Mouse (Mus musculus) v-Abl transformed pro-B cells (cell line): ENCODE results near the gene Zfp385c.
"Not testable (repeated sequence)": the region's sequence is repeated elsewhere in the genome, so short reads cannot be mapped to it uniquely, and the experiment has no call there.

Experiments used
- in situ Hi-C, 2 experiments: fragments of 400-800 bp; cut with MboI; formaldehyde crosslinking; loops; one replicate each; pipeline ENCODE4 v1.15.1; 2025; ENCODE audit not compliant: unreplicated experiment in 2 of 2

Gene Zfp385c

GRCm38 (mm10) chr11:100643612-100644575 lies 48.4 kb downstream of the Zfp385c start:
- in situ Hi-C loops, result loop anchor here in 1 of 2 experiments (5.0 kb wide), 1 partner anchor 43 kb away; no protein-coding TSS in a partner anchor

DNA sequence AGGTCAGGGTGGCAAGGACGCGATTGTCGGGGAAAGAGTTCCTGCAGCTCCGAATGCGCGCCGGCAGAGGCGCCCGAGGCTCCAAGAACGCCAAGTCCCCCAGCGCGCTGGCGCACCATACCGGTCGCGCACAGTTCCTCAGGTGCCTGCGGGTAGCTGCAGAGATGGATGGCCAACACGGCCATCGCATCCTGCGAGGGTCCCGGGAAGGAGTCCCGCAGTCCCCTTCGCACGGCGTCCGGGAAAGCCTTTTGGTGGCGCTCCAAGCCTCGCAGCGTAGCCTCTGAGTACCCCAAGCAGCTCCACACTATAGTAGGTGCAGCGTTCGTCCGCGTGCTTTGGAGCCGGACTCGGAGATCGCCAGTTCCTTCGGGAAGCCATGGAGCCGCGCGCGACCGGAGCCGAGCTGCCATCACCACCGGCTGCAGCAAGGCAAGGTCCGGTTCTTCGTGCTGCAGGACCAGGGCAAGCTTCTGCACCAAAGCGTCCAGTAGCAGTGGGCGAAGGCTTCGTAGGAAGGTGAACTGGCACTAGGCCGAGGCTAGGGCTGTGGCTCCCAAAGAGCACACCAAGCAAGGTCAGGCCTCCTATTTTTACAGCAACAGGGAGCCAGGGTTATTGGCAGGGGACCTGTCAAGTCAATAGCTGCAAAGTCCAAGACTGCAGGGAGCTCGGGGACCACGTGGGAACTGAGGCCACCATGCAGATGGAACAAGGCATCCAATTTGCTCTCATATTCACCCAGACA lies 51.9 kb downstream of the Zfp385c start:
- in situ Hi-C loops, result loop anchor here in 1 of 2 experiments (5.0 kb wide), 1 partner anchor 47 kb away; no protein-coding TSS in a partner anchor

GRCm38 (mm10) chr11:100634530-100634929 lies 57.7 kb downstream of the Zfp385c start:
- in situ Hi-C loops, result loop anchor here in 1 of 2 experiments (5.0 kb wide), 1 partner anchor 152 kb away; no protein-coding TSS in a partner anchor

GRCm38 (mm10) chr11:100628862-100629352 lies 63.3 kb downstream of the Zfp385c start:
- in situ Hi-C loops, result loop anchor here (5.0 kb wide), 1 partner anchor 328 kb away; no protein-coding TSS in a partner anchor

- in situ Hi-C loops, result loop anchor here (5.0 kb wide), 1 partner anchor 329 kb away; no protein-coding TSS in a partner anchor
These were observed 64.2 kb downstream of the Zfp385c start for GRCm38 (mm10) chr11:100628056-100628455.

DNA sequence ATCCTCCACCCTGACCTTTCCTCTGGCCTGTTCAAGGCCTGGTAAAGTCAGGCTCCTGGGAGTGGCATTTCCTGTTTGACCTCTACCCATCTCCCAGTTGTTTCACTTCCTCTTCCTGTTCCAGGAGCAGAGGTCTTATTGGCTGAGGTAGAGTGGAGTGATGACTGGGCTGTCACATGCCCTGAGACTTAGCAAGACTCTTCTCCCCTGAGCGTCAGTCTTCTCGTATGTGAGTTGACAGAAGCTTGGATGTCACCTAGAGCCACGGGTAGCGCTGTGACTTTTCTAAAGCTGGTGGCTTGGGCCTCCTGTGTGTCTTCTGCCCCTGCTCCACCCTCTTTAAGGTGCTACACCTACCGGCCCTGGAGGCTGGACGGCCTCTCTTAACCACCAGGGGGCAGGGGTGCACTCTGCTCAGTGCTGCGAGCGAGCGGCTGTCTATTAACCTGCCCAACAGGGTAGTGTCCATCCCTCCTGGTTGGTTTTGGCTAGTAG lies 65.5 kb downstream of the Zfp385c start:
- in situ Hi-C loops, result loop anchor here (5.0 kb wide), 1 partner anchor 331 kb away; no protein-coding TSS in a partner anchor

- in situ Hi-C loops, result loop anchor here (5.0 kb wide), 1 partner anchor 331 kb away; no protein-coding TSS in a partner anchor
These were observed 66.2 kb downstream of the Zfp385c start for GRCm38 (mm10) chr11:100625754-100626700.

- in situ Hi-C loops, result loop anchor here (5.0 kb wide), 3 partner anchors 37 to 73 kb away; no protein-coding TSS in a partner anchor
These were observed 68.4 kb downstream of the Zfp385c start for GRCm38 (mm10) chr11:100623867-100624266.

DNA sequence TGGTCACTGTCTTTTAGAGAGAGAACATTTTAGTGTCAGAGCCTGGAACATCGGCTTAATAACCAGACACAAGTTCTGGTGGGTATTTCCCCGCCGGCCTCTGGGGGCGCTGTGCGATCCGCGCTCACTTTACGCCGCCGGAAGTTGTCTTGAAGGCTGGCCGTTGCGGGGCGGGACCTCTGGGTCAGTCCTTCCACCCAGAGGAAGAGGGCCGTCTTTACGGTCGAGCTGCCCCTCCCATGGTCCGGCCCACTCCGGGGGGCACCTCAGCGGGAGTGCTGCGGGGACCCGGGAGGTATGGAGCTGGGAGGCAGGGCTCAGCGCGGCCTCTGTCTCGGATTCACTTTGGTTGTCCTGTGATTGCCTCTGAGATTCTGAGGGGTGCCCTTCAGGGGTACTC lies 69.5 kb downstream of the Zfp385c start:
- in situ Hi-C loops, result loop anchor here (5.0 kb wide), 3 partner anchors 35 to 75 kb away; no protein-coding TSS in a partner anchor

GRCm38 (mm10) chr11:100619982-100620381 lies 72.3 kb downstream of the Zfp385c start, which contains the start of gene Dnajc7:
Dnajc7 (minus strand) TSS chr11:100620168.
- in situ Hi-C loops, result loop anchor here (5.0 kb wide), 3 partner anchors 33 to 77 kb away; no protein-coding TSS in a partner anchor

- in situ Hi-C loops, result no loop called here
These were observed 72.7 kb downstream of the Zfp385c start for GRCm38 (mm10) chr11:100619485-100619975.

- in situ Hi-C loops, result no loop called here
These were observed 73.3 kb downstream of the Zfp385c start, which contains the start of gene Nkiras2 for GRCm38 (mm10) chr11:100618761-100619484. Nkiras2 (plus strand) TSS chr11:100619244.

DNA sequence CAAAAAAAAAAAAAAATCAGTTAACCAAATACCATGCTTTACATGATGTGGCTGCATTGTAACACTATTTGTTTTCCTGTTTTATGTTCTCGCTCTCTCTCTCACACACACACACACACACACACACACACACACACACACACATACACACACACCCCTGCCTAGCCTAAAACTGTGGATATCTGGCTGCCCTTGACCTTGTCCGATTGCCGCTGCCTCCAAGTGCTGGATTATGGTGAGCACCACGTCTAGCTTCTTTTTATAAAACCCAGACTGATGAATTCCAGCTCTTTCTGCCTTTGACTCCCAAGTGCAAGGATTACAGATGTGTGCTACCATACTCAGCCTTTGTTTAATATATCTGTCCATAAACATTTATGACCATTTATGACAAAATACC lies 74.8 kb downstream of the Zfp385c start:
- in situ Hi-C loops, result no loop called here

- in situ Hi-C loops, result not testable (repeated sequence)
These were observed 75.4 kb downstream of the Zfp385c start for GRCm38 (mm10) chr11:100616836-100617235.

DNA sequence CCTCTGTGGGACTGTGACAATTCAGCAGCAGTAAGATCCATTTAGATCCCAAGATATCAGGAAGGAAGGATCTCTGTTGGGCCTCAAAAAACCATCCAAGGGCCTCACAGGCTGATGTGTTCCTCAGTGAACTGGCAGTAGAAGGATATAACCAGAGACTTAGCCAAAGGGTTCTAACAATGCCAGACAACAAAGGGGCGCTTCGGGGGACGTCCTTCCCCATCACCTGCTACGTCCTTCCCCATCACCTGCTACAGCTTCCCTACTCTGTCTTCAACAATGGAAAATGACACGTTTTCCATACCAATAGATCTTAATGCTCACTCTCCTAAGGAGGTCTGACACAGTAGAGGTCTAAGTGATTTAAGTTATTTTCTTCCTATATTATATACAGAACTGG lies 75.9 kb downstream of the Zfp385c start:
- in situ Hi-C loops, result no loop called here

- in situ Hi-C loops, result no loop called here
These were observed 79.0 kb downstream of the Zfp385c start for GRCm38 (mm10) chr11:100613241-100613640.

- in situ Hi-C loops, result no loop called here
These were observed 80.6 kb downstream of the Zfp385c start for GRCm38 (mm10) chr11:100611627-100612026.

- in situ Hi-C loops, result no loop called here
These were observed 82.1 kb downstream of the Zfp385c start for GRCm38 (mm10) chr11:100609997-100610680.
